Mouse (Mus musculus): ENCODE results near the gene Glrx.

Gene Glrx

GRCm38 (mm10) chr13:75891868-75892267, 52.2 kb downstream of the Glrx start:
- DNase-seq (ENCODE audit: low read depth) = no peak

DNA sequence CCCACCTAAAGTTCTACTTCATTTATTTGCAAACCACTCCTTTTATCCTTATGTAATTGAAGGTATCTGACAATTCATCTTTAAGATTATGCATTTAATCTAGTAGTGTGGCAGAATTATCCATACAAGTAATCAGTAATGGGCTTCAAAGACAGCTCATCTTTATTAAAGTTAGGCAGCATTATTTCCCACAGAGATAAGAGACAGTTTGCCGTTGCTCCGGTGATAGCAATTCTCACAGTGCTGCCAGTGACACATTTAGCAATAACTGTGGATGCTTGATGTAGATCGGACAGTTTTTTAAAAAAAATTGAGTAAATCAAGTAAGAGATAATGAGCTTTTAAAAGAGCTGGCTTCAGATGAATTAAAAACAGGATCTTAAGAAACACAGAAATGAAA, 52.6 kb downstream of the Glrx start:
- DNase-seq (ENCODE audit: low read depth) = no peak

DNA sequence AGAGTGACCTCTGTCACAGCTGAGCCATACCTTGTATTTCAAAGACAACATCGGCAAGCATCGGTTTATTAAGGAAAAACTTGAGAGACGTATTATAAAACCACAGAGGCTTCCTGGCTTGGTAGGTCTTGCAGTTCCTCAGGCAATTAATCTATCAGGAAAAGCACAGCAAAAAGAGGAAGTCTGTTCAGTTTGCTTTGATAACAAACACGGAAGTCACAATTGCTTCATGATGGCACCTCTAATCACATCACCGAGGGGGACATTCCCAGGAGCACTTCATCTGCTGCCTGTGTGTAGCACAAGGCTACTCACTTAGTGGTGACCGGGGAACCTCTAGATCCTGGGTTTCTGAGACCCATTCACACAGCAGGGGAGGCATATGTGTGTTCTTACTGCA, 53.2 kb downstream of the Glrx start:
- no peak for DNase-seq (ENCODE audit: low read depth)

Data from c-Kit-positive CD71-negative TER-119-negative erythroid progenitor cells, embryonic 14.5 days (primary cell).